ENCODE assay signal across 8 mouse cellular contexts in genomic region chr17:80168425-80169182, GRCm38 (mm10). TPM values are rescaled to one million over a fixed set of nuclear protein-coding genes. Genes with fewer than 3 reads are reported as not detected.
DNase-seq lines count a peak whose midpoint lies in the region; ATAC-seq and TF ChIP-seq lines count a peak whose summit lies in the region.

No protein-coding gene starts in this region.

- H3K9ac ChIP-seq in forebrain, embryonic 13.5 days = peak overlapping the region; percentile 23; the same call in 1 of the 2 replicates

- H3K4me3 ChIP-seq in E14TG2a.4 (replicated peaks; ENCODE audit: low read length) = peak overlapping the region; percentile 43
- H3K4me3 ChIP-seq in forebrain, embryonic 13.5 days = peak overlapping the region; percentile 2

- 0 out of 2 replicates have a peak, but pooled peaks cover 2% of the 10 kb centered on the region for H3K27me3 ChIP-seq in E14TG2a.4 (ENCODE audit: insufficient read depth, low read length)
- H3K27me3 ChIP-seq in forebrain, embryonic 13.5 days = no peaks in the 10 kb centered on the region

- intact Hi-C loops in heart, postnatal 10 days (cut with DNase I) = no loop called here

- peak overlapping the region; percentile 84 for H3K27ac ChIP-seq in forebrain, embryonic 13.5 days

- no peak for TF ChIP-seq CTCF in E14TG2a.4 (conservative IDR thresholded peaks at IDR 0.05; ENCODE audit: low read length)

- WGBS in forebrain, embryonic 13.5 days = 17% methylated on average over 16 of the region's 16 CpGs

- peaks cover 26% of the 10 kb centered on the region for H3K4me1 ChIP-seq in E14TG2a.4 (replicated peaks; ENCODE audit: low read depth, low read length)
- peaks cover 19% of the 10 kb centered on the region for H3K4me1 ChIP-seq in forebrain, embryonic 13.5 days

- DNase-seq in brain, embryonic 18.5 days (ENCODE audit: low read depth, low spot score) = peak; percentile 69
- peak; percentile 64 to 69 for DNase-seq in heart, postnatal 10 days
- peak; percentile 56 to 59 for DNase-seq in layer of hippocampus, postnatal 36 days
- DNase-seq in neural tube, embryonic 10.5 days (ENCODE audit: extremely low spot score, low spot score) = peak; percentile 48
- no peak for DNase-seq in adrenal gland, adult 2 months

- no peaks in the 10 kb centered on the region for H3K36me3 ChIP-seq in E14TG2a.4 (ENCODE audit: insufficient read depth, low read length)
- H3K36me3 ChIP-seq in forebrain, embryonic 13.5 days (ENCODE audit: poor library complexity, severe bottlenecking) = no peaks in the 10 kb centered on the region

- H3K4me2 ChIP-seq in forebrain, embryonic 13.5 days = peak overlapping the region; percentile 54

- peak; percentile 80 for ATAC-seq in forebrain, embryonic 13.5 days
- no peak for ATAC-seq in erythroid progenitor cell, adult 5-6 weeks (replicated peaks; ENCODE audit: low FRiP score, poor library complexity, severe bottlenecking)

- peaks cover 4% of the 10 kb centered on the region; the same call in 1 of the 2 replicates for H3K9me3 ChIP-seq in E14TG2a.4 (ENCODE audit: low read length)
- no peaks in the 10 kb centered on the region for H3K9me3 ChIP-seq in forebrain, embryonic 13.5 days (replicated peaks)

RNA-seq across cellular contexts. Expression of gene Srsf7, which starts 38.5 kb away (rescaled TPM):
- 747 and 755 TPM in 2 replicates for polyA plus RNA-seq in forebrain, embryonic 13.5 days (2015; fragmentation: Nextera tagmentation; extraction: Ambion mirVana)
- total RNA-seq in heart, postnatal 10 days (2021) = 10 to 100 TPM; 59.9 to 72.8 TPM
- 100 to 1,000 TPM; 134 to 140 TPM for total RNA-seq in layer of hippocampus, postnatal 36 days (2021)
- 167 and 184 TPM in 2 replicates for total RNA-seq in erythroid progenitor cell, adult 5-6 weeks (2015; ENCODE audit: low replicate concordance)
- 125 and 132 TPM in 2 replicates for total RNA-seq in erythroid progenitor cell, adult 5-6 weeks (2017; ENCODE audit: low replicate concordance)
- 100 to 1,000 TPM in 1 of 2 experiments, 10 to 100 TPM in 1; 87.8 to 101 TPM for total RNA-seq in adrenal gland, adult 2 months (2021)
- polyA plus RNA-seq in adrenal gland, adult 2 months (2012; rRNA removed) = 9.7 and 9.8 TPM in 2 replicates

RNA-seq across cellular contexts. Expression of gene Ttc39d, which starts 38.7 kb away (rescaled TPM):
- 0.11 and 0.13 TPM in 2 replicates for polyA plus RNA-seq in forebrain, embryonic 13.5 days (2015; fragmentation: Nextera tagmentation; extraction: Ambion mirVana)
- total RNA-seq in heart, postnatal 10 days (2021) = not detected
- total RNA-seq in layer of hippocampus, postnatal 36 days (2021) = under 1 TPM; 0.18 to 0.27 TPM
- total RNA-seq in erythroid progenitor cell, adult 5-6 weeks (2015; ENCODE audit: low replicate concordance) = not detected in 2 replicates
- total RNA-seq in erythroid progenitor cell, adult 5-6 weeks (2017; ENCODE audit: low replicate concordance) = not detected in 2 replicates
- under 1 TPM in 1 of 2 experiments, not detected in 1; 0.14 TPM for total RNA-seq in adrenal gland, adult 2 months (2021)
- polyA plus RNA-seq in adrenal gland, adult 2 months (2012; rRNA removed) = not detected in 2 replicates

RNA-seq across cellular contexts. Expression of gene Galm, which starts 41.3 kb away (rescaled TPM):
- polyA plus RNA-seq in forebrain, embryonic 13.5 days (2015; fragmentation: Nextera tagmentation; extraction: Ambion mirVana) = 3.4 and 4.6 TPM in 2 replicates
- 1 to 10 TPM; 8.0 to 9.2 TPM for total RNA-seq in heart, postnatal 10 days (2021)
- 1 to 10 TPM; 4.1 to 4.5 TPM for total RNA-seq in layer of hippocampus, postnatal 36 days (2021)
- total RNA-seq in erythroid progenitor cell, adult 5-6 weeks (2015; ENCODE audit: low replicate concordance) = 3.6 TPM in 1 of 2 replicates, not detected in the other
- total RNA-seq in erythroid progenitor cell, adult 5-6 weeks (2017; ENCODE audit: low replicate concordance) = 0.53 and 1.2 TPM in 2 replicates
- total RNA-seq in adrenal gland, adult 2 months (2021) = 10 to 100 TPM; 16.7 to 21.2 TPM
- polyA plus RNA-seq in adrenal gland, adult 2 months (2012; rRNA removed) = 5.4 and 5.5 TPM in 2 replicates

RNA-seq across cellular contexts. Expression of gene Gemin6, which starts 55.6 kb away (rescaled TPM):
- 33.6 and 35.8 TPM in 2 replicates for polyA plus RNA-seq in forebrain, embryonic 13.5 days (2015; fragmentation: Nextera tagmentation; extraction: Ambion mirVana)
- total RNA-seq in heart, postnatal 10 days (2021) = 1 to 10 TPM; 4.9 TPM
- total RNA-seq in layer of hippocampus, postnatal 36 days (2021) = 1 to 10 TPM; 5.6 to 6.1 TPM
- 5.9 and 14.1 TPM in 2 replicates for total RNA-seq in erythroid progenitor cell, adult 5-6 weeks (2015; ENCODE audit: low replicate concordance)
- total RNA-seq in erythroid progenitor cell, adult 5-6 weeks (2017; ENCODE audit: low replicate concordance) = 11.8 and 14.0 TPM in 2 replicates
- 1 to 10 TPM; 4.3 to 8.5 TPM for total RNA-seq in adrenal gland, adult 2 months (2021)
- 0.91 and 1.1 TPM in 2 replicates for polyA plus RNA-seq in adrenal gland, adult 2 months (2012; rRNA removed)
